Mouse (Mus musculus): Measurements from ENCODE around the gene Pik3c2b. TPM values are rescaled to one million over a fixed set of nuclear protein-coding genes. Genes with fewer than 3 reads are reported as not detected.

Pik3c2b gene
- total RNA-seq, 1 experiment = 3.1 TPM

DNA sequence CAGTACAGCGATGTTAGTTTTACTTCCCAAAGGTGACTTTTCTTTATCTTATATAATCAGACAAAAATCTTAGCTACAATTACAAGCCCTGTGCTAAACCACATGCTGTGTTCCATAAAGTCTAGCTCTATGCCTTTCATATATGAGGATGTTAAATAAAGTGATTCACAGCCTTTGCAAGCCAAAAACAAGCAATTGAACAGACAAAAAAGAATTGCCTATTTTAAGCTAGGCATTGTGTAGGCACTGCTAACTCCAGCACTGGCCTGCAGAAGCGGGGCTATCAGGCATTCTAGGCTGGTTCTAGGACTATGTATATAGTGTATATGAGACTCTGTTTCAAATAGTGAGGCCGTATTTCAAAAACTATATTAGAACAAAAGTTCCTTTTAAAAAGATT is 106.7 kb downstream of the Pik3c2b start:
- Histone ChIP-seq H3K9ac (ENCODE audit: insufficient read depth, low read depth, low read length, poor library complexity, severe bottlenecking) (no peak overlapping the region), H3K9me3 (ENCODE audit: control insufficient read depth, insufficient read depth, low read depth, low read length) (no peaks in the 10 kb centered on the region), H3K36me3 (ENCODE audit: control insufficient read depth, insufficient read depth, low read length, poor library complexity, severe bottlenecking) (no peaks in the 10 kb centered on the region), H3K27ac (ENCODE audit: insufficient read depth, low read depth, low read length, poor library complexity, severe bottlenecking) (no peak overlapping the region), H3K4me1 (ENCODE audit: control insufficient read depth in 2 of 2, insufficient read depth in 2 of 2, low read length in 2 of 2, poor library complexity in 1 of 2) (0 out of 4 replicates have a peak, but pooled peaks cover 0 to under 1% of the 10 kb centered on the region in 2 experiments), H3K4me3 (ENCODE audit: insufficient read depth in 1 of 2, low read depth in 1 of 2, low read length in 2 of 2, poor library complexity in 1 of 2, severe bottlenecking in 1 of 2) (no peak overlapping the region)
- no peak for DNase-seq (ENCODE audit: low read depth, low spot score)
- in situ Hi-C loops (cut with MboI; ENCODE audit: low sequenced_read_pairs in 2 of 2, unreplicated experiment in 2 of 2) = loop anchor here (25.0 kb wide), 2 partner anchors 210 to 460 kb away; partner anchors contain the start of genes Etnk2 (in 1 of the 2), Ren1 (in 1 of the 2) and Snrpe (in 1 of the 2)
- no peak for TF ChIP-seq HCFC1 (IDR thresholded peaks at IDR 0.05; ENCODE audit: borderline replicate concordance, insufficient read depth, low read length)
- TF ChIP-seq CHD2 (IDR thresholded peaks at IDR 0.05; ENCODE audit: low read depth, low read length) = no peak
- no peak for TF ChIP-seq ZNF384 (IDR thresholded peaks at IDR 0.05; ENCODE audit: low read depth, low read length)
- no peak for TF ChIP-seq MAFK (IDR thresholded peaks at IDR 0.05; ENCODE audit: insufficient read depth, low read depth, low read length)
- TF ChIP-seq ZC3H11A (IDR thresholded peaks at IDR 0.05; ENCODE audit: borderline replicate concordance, low read depth, low read length) = no peak

DNA sequence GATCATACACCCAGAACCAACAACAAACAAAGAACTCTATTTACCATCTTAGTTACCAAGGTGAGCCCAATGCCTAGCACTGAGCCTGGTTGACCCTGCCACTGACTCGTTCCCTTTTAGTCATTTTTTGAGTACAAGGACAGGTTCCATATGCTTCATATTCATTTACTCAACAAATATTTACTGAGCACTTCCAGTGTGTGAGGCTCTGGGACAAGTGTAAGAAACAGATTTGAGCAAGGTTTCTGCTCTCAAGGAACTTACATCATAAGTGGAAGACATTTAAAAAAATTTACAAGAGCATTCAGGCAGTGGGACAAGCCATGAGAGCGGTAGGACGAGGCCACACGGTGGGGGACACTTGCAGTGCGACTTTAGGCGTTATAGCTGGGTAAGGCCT is 109.8 kb downstream of the Pik3c2b start:
- Histone ChIP-seq H3K4me3 (ENCODE audit: insufficient read depth in 1 of 2, low read depth in 1 of 2, low read length in 2 of 2, poor library complexity in 1 of 2, severe bottlenecking in 1 of 2) (no peak overlapping the region), H3K27ac (ENCODE audit: insufficient read depth, low read depth, low read length, poor library complexity, severe bottlenecking) (no peak overlapping the region), H3K9me3 (ENCODE audit: control insufficient read depth, insufficient read depth, low read depth, low read length) (no peaks in the 10 kb centered on the region), H3K9ac (ENCODE audit: insufficient read depth, low read depth, low read length, poor library complexity, severe bottlenecking) (no peak overlapping the region), H3K36me3 (ENCODE audit: control insufficient read depth, insufficient read depth, low read length, poor library complexity, severe bottlenecking) (no peaks in the 10 kb centered on the region), H3K4me1 (ENCODE audit: control insufficient read depth in 2 of 2, insufficient read depth in 2 of 2, low read length in 2 of 2, poor library complexity in 1 of 2) (no peaks in the 10 kb centered on the region)
- in situ Hi-C loops (cut with MboI; ENCODE audit: low sequenced_read_pairs in 2 of 2, unreplicated experiment in 2 of 2) = loop anchor here (25.0 kb wide), 2 partner anchors 207 to 457 kb away; partner anchors contain the start of genes Etnk2 (in 1 of the 2), Ren1 (in 1 of the 2) and Snrpe (in 1 of the 2)
- no peak for TF ChIP-seq ZC3H11A (IDR thresholded peaks at IDR 0.05; ENCODE audit: borderline replicate concordance, low read depth, low read length)
- TF ChIP-seq MAFK (IDR thresholded peaks at IDR 0.05; ENCODE audit: insufficient read depth, low read depth, low read length) = no peak
- no peak for TF ChIP-seq CHD2 (IDR thresholded peaks at IDR 0.05; ENCODE audit: low read depth, low read length)
- no peak for TF ChIP-seq HCFC1 (IDR thresholded peaks at IDR 0.05; ENCODE audit: borderline replicate concordance, insufficient read depth, low read length)
- TF ChIP-seq ZNF384 (IDR thresholded peaks at IDR 0.05; ENCODE audit: low read depth, low read length) = no peak
- no peak for DNase-seq (ENCODE audit: low read depth, low spot score)

Other genes starting within 250 kb of the Pik3c2b start
- gene Lrrn2, start 165.4 kb upstream of the Pik3c2b start, total RNA-seq (2012; rRNA removed) = 3.0 and 3.4 TPM in 2 replicates
- 136 and 254 TPM in 2 replicates for gene Mdm4, start 15.1 kb upstream of the Pik3c2b start, total RNA-seq (2012; rRNA removed)
- 97.0 and 121 TPM in 2 replicates for gene Ppp1r15b, start 85.5 kb downstream of the Pik3c2b start, total RNA-seq (2012; rRNA removed)
- 3.5 and 5.3 TPM in 2 replicates for gene Plekha6, start 118.5 kb downstream of the Pik3c2b start, total RNA-seq (2012; rRNA removed)